Mouse (Mus musculus) cerebral cortex, adult 2 months (tissue): Measurements from ENCODE around the gene Kdf1.

Experiments
- WGBS: fragments of 180-500 bp; shearing (Covaris S2); methylation state at CpG from one replicate; pipeline ENCODE4 v1.1.7; 2018; 5-methylcytosine and 5-hydroxymethylcytosine counted together

Gene Kdf1

GRCm38 (mm10) chr4:133518601-133519368, at the start of gene Kdf1:
TSS of gene Kdf1 (plus strand) at chr4:133518963.
- WGBS: 9% methylated on average over 69 of the region's 69 CpGs

GRCm38 (mm10) chr4:133469122-133469521, 49.6 kb upstream of the Kdf1 start:
- WGBS: 34% methylated on average over 12 of the region's 12 CpGs

GRCm38 (mm10) chr4:133471135-133471821, 47.5 kb upstream of the Kdf1 start:
- 82% methylated on average over 7 of the region's 7 CpGs for WGBS

DNA sequence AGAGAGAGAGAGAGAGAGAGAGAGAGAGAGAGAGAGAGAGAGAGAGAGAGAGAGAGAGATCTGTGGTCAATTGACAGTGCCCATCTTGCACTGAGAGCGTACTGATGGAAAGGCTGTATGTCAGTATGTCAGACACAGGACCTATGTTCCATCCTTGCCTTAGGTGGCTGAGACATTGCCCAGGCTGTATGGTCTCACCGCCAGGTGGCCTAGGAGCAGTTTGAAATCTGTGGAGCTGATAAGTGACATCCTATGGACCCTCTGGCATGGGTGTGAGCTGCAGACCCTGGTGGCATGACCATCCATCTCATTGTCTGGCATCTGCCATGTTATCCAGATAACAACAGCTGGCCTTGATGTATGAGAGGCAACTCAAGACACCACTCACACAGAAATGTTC, 44.9 kb upstream of the Kdf1 start:
- 94% methylated on average over 2 of the region's 2 CpGs for WGBS

DNA sequence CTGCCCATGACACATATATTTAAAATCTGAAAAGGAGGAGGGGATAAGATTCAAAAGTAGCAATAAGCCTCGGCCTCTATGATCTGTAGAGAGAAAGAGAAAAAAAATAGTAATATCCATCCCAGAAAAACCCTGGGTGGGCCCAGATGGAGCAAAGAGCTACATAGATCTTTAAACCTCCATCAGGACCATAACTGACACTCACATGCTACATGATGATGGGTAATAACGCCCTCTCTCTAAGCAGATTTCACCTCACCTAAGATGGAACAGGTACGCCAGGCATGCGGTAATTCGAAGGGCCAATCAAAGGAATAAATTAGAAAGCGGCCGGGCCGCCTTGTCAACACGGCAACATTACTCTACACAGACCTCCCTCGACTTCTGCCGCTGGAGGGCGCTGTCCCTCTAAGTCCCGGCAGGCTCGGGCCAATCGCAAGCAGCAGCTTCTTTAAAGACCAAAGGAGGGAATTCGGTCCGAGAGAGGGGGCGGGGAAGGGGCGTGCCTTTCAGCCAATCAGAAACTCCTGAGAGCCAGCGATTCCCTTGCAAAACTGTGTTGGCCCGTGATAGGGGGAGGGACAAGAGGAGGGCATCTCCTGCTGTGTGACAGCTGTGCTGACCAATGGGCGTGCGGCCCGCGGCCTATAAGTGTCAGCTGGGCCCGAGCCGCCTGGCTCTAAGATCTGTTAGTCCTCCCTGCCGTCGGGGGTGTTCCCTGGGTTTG, 39.1 kb upstream of the Kdf1 start, which contains the start of gene Tent5b:
Gene Tent5b, plus strand, starts transcription at position 675 of the 727 bp plus-strand sequence.
- WGBS: 9% methylated on average over 29 of the region's 29 CpGs

DNA sequence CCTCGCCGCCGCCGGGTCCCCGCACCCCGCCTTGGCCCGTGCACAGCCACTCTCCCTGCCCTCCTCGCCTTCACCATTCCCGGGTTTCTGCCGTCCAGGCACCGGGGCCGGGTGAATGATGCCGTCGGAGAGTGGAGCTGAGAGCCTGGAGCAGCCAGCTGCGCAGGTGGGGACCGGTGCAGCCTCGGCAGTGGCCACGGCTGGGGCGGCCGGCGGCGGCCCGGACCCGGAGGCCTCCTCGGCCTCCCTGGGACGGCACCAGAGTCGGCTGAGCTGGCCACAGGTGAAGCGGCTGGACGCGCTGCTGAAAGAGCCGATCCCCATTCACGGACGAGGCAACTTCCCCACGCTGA, 38.6 kb upstream of the Kdf1 start:
- WGBS: 6% methylated on average over 30 of the region's 34 CpGs

DNA sequence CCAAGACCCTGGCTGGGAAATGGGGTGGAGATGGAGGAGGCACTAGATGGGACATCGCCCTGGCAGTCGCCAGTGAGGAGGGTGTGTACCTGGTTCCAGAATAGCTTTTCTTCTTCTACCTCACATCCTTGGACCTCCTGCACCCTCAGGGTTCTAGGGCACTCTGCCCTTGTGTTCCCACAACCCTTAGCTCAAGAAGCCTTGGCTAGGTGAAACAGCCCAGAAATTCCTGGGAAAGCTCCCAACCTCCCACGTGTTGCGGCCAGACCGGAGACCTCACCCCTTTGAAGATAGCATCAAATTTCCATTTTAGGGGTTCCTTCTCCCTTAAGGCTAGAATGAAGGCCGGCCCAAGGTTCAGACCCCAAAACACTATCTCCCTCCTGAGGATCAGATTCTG, 38.0 kb upstream of the Kdf1 start:
- 54% methylated on average over 6 of the region's 6 CpGs for WGBS

DNA sequence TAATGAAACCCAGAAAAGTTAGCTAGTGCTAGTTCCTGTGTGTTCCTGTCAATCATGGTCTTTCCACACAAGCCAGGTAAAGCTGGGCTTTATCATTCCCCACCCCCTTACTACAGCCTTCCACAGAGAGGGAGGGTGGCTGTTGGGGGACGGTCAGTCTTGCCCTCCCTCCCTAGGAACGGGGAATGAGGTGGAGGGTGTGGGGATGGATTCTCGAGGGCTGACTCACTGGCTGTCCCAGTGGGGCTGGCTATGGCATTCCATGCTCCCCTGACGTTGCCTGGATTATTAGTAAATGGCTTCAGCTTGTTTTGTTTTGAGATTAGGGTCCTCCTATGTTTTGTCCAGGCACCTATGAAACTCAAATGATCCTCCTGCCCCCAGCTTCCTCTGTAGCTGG, 37.3 kb upstream of the Kdf1 start:
- 64% methylated on average over 4 of the region's 4 CpGs for WGBS

GRCm38 (mm10) chr4:133482479-133482878, 36.3 kb upstream of the Kdf1 start:
- 83% methylated on average over 3 of the region's 3 CpGs for WGBS

- 14% methylated on average over 22 of the region's 22 CpGs for WGBS
Measured at GRCm38 (mm10) chr4:133484266-133485025, 34.3 kb upstream of the Kdf1 start.

GRCm38 (mm10) chr4:133485691-133486425, 32.9 kb upstream of the Kdf1 start:
- 91% methylated on average over 28 of the region's 28 CpGs for WGBS

DNA sequence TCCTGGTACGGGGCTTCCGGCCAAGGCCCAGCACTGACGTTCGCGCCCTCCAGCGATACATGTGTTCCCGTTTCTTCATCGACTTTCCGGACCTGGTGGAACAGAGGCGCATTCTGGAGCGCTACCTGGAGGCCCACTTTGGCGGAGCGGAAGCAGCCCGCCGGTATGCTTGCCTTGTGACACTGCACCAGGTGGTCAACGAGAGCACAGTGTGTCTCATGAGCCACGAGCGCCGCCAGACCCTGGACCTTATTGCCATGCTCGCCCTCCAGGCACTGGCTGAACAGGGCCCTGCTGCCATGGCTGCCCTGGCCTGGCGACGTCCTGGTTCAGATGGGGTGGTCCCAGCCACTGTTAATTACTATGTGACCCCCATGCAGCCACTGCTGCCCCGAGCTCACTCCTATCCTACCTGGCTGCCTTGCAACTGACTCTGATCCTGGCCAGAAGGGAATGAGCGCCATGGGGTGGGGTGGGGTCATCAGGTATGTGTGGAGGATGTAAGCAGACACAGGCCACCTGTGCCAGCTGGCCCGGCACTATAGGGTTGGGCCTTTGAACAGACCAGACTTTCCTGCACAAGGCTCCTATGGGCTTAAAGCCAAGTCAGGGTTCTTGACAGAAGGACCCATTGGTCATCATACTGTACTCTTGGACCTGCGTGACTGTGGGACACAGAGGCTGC, 31.9 kb upstream of the Kdf1 start:
- 94% methylated on average over 26 of the region's 26 CpGs for WGBS

- WGBS: 88% methylated on average over 20 of the region's 20 CpGs
Measured at GRCm38 (mm10) chr4:133488619-133489392, 30.0 kb upstream of the Kdf1 start.

GRCm38 (mm10) chr4:133489489-133490245, 29.1 kb upstream of the Kdf1 start:
- WGBS: 71% methylated on average over 4 of the region's 4 CpGs

DNA sequence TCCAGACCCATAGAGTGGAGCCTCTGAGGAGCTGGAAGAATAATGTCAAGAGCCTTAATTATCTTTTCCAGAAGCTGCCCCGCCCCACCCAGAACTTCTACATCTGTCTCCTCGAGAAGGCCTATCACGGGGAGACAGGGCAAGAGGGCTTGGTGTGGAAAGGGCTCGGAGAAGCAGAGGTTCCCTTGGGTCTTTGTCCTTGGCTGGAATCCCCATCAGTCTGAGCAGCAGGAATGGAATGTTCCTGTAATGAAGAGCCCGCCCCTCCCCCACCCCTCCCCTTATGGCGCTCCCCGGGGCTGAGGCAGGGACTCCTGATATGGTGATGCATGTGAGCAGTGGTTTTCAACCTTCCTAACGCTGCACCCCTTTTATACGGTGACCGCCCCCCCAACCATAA, 27.0 kb upstream of the Kdf1 start:
- WGBS: 63% methylated on average over 10 of the region's 10 CpGs

DNA sequence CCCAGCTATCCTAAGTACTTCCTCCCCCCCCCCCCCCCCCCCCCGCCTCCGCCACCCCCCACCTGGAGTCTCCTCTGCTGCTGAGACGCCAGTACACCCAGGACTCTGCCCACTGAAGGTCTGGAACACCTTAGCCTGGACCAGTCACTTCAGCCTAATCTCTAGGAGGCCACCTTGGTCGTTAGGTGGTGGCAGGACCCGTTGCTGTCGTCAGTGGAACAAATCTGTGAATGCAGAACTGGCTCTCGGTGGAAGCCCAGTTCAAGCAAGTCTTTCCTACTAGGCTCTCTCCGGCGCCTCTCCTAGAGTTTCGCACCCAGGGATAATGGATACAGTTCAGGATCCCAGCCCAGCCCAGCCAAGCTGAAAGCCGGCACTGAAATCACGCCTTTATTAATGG, 24.9 kb upstream of the Kdf1 start:
- WGBS: 14% methylated on average over 12 of the region's 12 CpGs

DNA sequence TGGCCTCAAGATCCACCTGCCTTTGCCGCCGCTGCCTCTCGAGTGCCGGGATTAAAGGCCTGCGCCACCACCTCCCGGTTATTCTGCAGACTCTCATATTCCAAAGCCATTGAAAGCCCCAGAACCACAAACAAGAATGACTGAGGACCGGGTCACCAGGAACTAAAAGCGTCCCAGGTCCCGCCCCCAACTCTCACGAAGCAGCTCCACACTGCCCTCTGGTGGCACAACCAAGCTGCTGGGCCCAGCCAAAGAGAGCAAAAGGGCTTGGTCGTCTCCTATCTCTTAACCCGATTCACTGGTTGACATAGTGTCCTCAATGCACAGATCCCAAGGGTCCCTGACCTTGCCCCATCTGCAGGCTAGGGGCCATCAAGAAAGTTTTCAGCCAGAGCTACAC, 24.3 kb upstream of the Kdf1 start:
- 2% methylated on average over 12 of the region's 12 CpGs for WGBS

- 66% methylated on average over 4 of the region's 4 CpGs for WGBS
Measured at GRCm38 (mm10) chr4:133494867-133495266, 23.9 kb upstream of the Kdf1 start.

DNA sequence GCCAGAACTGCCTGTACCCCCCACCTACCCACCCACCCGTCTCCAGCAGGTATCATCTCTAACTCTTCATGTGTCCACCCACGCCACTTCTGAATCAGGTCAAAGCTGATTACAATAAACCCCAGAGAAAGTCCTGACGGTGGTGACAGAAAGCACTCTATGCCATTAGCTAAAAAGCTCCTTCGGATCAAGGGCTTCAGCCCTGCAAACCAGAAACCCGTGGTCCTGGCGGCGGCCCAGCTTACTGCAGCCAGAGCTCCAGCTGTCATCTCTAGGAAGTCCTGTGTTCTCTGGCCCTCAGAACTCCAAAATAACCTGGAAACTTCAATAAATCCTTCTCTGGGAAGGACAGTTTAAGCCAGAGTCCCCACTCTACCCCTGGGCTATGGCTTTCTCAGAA, 23.1 kb upstream of the Kdf1 start:
- 21% methylated on average over 7 of the region's 7 CpGs for WGBS
